Mouse (Mus musculus) heart, embryonic 14.5 days (tissue): ENCODE results near the gene Cxcl16. TPM values are rescaled to one million over a fixed set of nuclear protein-coding genes. Genes with fewer than 3 reads are reported as not detected.

ENCODE experiments used
- ATAC-seq: fragments of 200-750 bp; cut with Nextera tagmentation; 2 replicates; pipeline ENCODE4 v1.8.0; 2017; ENCODE audit warnings: low read depth, moderate TSS enrichment; ENCODE audit not compliant: insufficient number of reproducible peaks, insufficient read depth, low FRiP score
- H3K27ac ChIP-seq, 2 experiments: fragments of 200-500 bp in 1 of 2; fragments of 300-500 bp in 1 of 2; sonication (generic) in 1 of 2; replicated peaks in 1 of 2; 2 replicates each; pipeline ENCODE4 v1.5.1; 2012 to 2014; ENCODE audit warnings: low read depth in 2 of 2, low read length in 2 of 2, control low read depth in 1 of 2, mild to moderate bottlenecking in 1 of 2, mixed read lengths in 1 of 2; ENCODE audit not compliant: control insufficient read depth in 1 of 2, insufficient read depth in 1 of 2
- H3K27me3 ChIP-seq: fragments of 300-500 bp; sonication (generic); 2 replicates; pipeline ENCODE4 v1.6.1; 2014; ENCODE audit warnings: mild to moderate bottlenecking, low read length, control low read depth; ENCODE audit not compliant: control insufficient read depth, insufficient read depth
- H3K36me3 ChIP-seq: fragments of 300-500 bp; sonication (generic); 2 replicates; pipeline ENCODE4 v1.6.1; 2014; ENCODE audit warnings: mild to moderate bottlenecking, control low read depth, low read length, mixed read lengths; ENCODE audit not compliant: control insufficient read depth, insufficient read depth
- H3K4me1 ChIP-seq, 2 experiments: fragments of 200-500 bp in 1 of 2; fragments of 300-500 bp in 1 of 2; sonication (generic) in 1 of 2; 2 replicates each; pipeline ENCODE4 v1.6.1; 2012 to 2014; ENCODE audit warnings: low read length in 2 of 2, control low read depth in 1 of 2, mixed read lengths in 1 of 2; ENCODE audit not compliant: control insufficient read depth in 2 of 2, insufficient read depth in 2 of 2
- H3K4me2 ChIP-seq: fragments of 300-500 bp; sonication (generic); 2 replicates; pipeline ENCODE4 v1.6.1; 2014; ENCODE audit warnings: mild to moderate bottlenecking, low read length
- H3K4me3 ChIP-seq, 2 experiments: fragments of 200-500 bp in 1 of 2; fragments of 300-500 bp in 1 of 2; sonication (generic) in 1 of 2; 2 replicates each; pipeline ENCODE4 v1.5.1; 2012 to 2014; ENCODE audit warnings: low read length in 2 of 2, mild to moderate bottlenecking in 2 of 2, control low read depth in 1 of 2, low read depth in 1 of 2, moderate library complexity in 1 of 2; ENCODE audit not compliant: control insufficient read depth in 1 of 2, insufficient read depth in 1 of 2
- H3K9ac ChIP-seq: fragments of 300-500 bp; sonication (generic); 2 replicates; pipeline ENCODE4 v1.6.1; 2014; ENCODE audit warnings: mild to moderate bottlenecking, low read length
- H3K9me3 ChIP-seq: fragments of 300-500 bp; sonication (generic); 2 replicates; pipeline ENCODE4 v1.6.1; 2016; ENCODE audit warnings: low read length, control low read depth; ENCODE audit not compliant: control insufficient read depth
- WGBS: fragments of 180-500 bp; shearing (Covaris S2); extraction: QIAGEN DNeasy Blood & Tissue Kit; methylation state at CpG from one replicate; pipeline ENCODE4 v1.1.7; 2014; 5-methylcytosine and 5-hydroxymethylcytosine counted together
- polyA plus RNA-seq: library from polyadenylated mRNA; unstranded; fragments of >200 nt; fragmentation: Nextera tagmentation; extraction: Ambion mirVana; gene quantifications from 2 replicates; pipeline ENCODE4 v1.2.1, GENCODE M21; 2014

Cxcl16 gene
- polyA plus RNA-seq, 1 experiment from 2014 or later, result 9.4 TPM

GRCm38 (mm10) chr11:70451797-70452498 lies 7.8 kb downstream of the Cxcl16 start, which contains the start of gene Med11:
Med11 (plus strand) TSS chr11:70451919.
- Histone ChIP-seq H3K4me2 (peak within 1 kb of the TSS; percentile 83), H3K4me1 (peaks cover 3 to 11% of the 10 kb centered on the region in 2 experiments; a peak in 2 of 4 replicates), H3K4me3 (peak within 1 kb of the TSS; percentile 72 to 79), H3K9me3 (no peaks in the 10 kb centered on the region), H3K9ac (peak within 1 kb of the TSS; percentile 88), H3K27ac (peak within 1 kb of the TSS; percentile 96 to 97), H3K36me3 (peaks cover 20% of the 10 kb centered on the region), H3K27me3 (no peaks in the 10 kb centered on the region)
- WGBS, result under 1% methylated on average over 46 of the region's 46 CpGs
- ATAC-seq, result peak; percentile 99

GRCm38 (mm10) chr11:70450926-70451325 lies 8.9 kb downstream of the Cxcl16 start:
- no peak overlapping the region for H3K4me3 ChIP-seq
- H3K36me3 ChIP-seq, result peaks cover 20% of the 10 kb centered on the region
- H3K4me2 ChIP-seq, result no peak overlapping the region
- ATAC-seq, result no peak
- no peaks in the 10 kb centered on the region for H3K9me3 ChIP-seq
- no peak overlapping the region for H3K9ac ChIP-seq
- peaks cover 3 to 11% of the 10 kb centered on the region in 2 experiments; a peak in 2 of 4 replicates for H3K4me1 ChIP-seq
- H3K27ac ChIP-seq, result no peak overlapping the region
- WGBS, result 81% methylated on average over 2 of the region's 2 CpGs
- no peaks in the 10 kb centered on the region for H3K27me3 ChIP-seq

GRCm38 (mm10) chr11:70447373-70447772 lies 12.4 kb downstream of the Cxcl16 start:
- H3K9me3 ChIP-seq, result no peaks in the 10 kb centered on the region
- H3K4me1 ChIP-seq, result peaks cover 0 to under 1% of the 10 kb centered on the region in 2 experiments; a peak in 2 of 4 replicates
- 53% methylated on average over 1 of the region's 1 CpGs for WGBS
- H3K4me2 ChIP-seq, result no peak overlapping the region
- no peaks in the 10 kb centered on the region for H3K36me3 ChIP-seq
- H3K9ac ChIP-seq, result no peak overlapping the region
- ATAC-seq, result no peak
- no peak overlapping the region for H3K27ac ChIP-seq
- H3K4me3 ChIP-seq, result no peak overlapping the region
- no peaks in the 10 kb centered on the region for H3K27me3 ChIP-seq

DNA sequence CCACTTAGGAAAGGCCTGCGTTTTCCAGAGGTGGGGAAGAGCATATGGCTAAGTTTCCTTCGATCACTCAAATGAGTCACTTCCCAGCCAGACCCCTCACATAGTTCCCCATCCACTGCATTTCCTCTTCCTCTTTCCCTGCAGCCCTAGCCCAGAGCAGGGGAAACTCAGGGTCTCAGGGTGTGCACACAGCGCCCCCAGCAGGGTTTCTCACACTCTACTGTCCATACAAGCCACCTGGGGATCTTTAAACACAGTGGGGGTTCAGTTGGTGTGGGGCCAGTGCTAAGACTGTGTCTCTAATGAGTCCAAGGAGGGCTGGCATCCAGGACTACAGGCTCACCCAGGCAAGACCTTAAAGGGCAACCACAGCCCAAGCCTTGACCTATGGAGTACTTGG lies 13.0 kb downstream of the Cxcl16 start:
- no peaks in the 10 kb centered on the region for H3K27me3 ChIP-seq

DNA sequence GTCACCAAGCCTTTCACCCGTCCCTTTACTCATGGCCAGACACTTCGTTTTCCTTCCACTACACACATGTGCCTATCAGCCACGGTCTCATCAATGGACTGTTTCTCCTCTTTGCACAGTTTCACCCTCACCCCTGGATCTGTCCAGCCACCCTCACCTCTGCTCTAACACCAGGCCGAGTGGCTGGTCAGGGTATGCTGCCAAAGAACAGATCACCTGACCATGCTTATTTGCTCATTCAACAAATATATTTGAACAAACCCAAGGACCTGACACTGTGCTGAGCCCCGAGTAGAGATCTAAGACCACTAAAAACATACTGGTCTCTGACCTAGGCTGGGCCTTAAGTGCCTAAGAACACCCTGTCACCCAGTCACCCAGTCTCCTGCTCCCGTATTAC lies 15.1 kb downstream of the Cxcl16 start:
- Histone ChIP-seq H3K9me3 (no peaks in the 10 kb centered on the region), H3K4me2 (no peak overlapping the region), H3K4me1 (no peaks in the 10 kb centered on the region; a peak in 1 of 4 replicates), H3K27me3 (no peaks in the 10 kb centered on the region), H3K9ac (no peak overlapping the region), H3K36me3 (peaks cover 15% of the 10 kb centered on the region), H3K27ac (no peak overlapping the region), H3K4me3 (no peak overlapping the region)
- 67% methylated on average over 6 of the region's 6 CpGs for WGBS
- ATAC-seq, result no peak

More for the DNA sequence above, 13.0 kb downstream of the Cxcl16 start:
- Histone ChIP-seq H3K4me1 (no peaks in the 10 kb centered on the region; a peak in 1 of 4 replicates), H3K4me2 (no peak overlapping the region), H3K27ac (no peak overlapping the region), H3K9me3 (no peaks in the 10 kb centered on the region), H3K36me3 (no peaks in the 10 kb centered on the region), H3K9ac (no peak overlapping the region), H3K4me3 (no peak overlapping the region)
- WGBS, result 26% methylated on average over 3 of the region's 3 CpGs
- ATAC-seq, result no peak

DNA sequence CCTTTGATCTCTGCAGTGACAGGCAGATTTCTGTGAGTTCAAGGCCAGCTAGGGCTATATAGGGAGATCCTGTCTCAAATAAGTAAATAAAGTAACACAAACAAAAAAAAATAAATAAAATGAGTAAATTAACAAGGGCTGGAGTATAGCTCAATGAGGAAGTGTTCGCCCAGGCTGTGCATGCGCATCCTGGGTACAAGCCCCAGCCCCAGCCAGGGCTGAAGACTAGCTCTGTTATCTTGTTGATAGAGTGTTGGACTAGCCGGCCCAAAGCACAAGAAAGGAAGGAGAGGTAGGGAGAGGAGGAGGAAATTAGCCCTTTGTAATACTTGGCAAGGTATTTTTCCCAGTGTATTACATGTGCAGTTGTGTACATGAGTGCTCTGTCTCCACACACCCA lies 15.8 kb downstream of the Cxcl16 start:
- ATAC-seq, result no peak
- Histone ChIP-seq H3K4me2 (no peak overlapping the region), H3K27me3 (no peaks in the 10 kb centered on the region), H3K9ac (no peak overlapping the region), H3K9me3 (no peaks in the 10 kb centered on the region), H3K4me3 (no peak overlapping the region), H3K36me3 (peaks cover 22% of the 10 kb centered on the region), H3K27ac (no peak overlapping the region), H3K4me1 (no peaks in the 10 kb centered on the region; a peak in 1 of 4 replicates)
- 70% methylated on average over 3 of the region's 3 CpGs for WGBS

GRCm38 (mm10) chr11:70441882-70442281 lies 17.9 kb downstream of the Cxcl16 start:
- no peaks in the 10 kb centered on the region for H3K9me3 ChIP-seq
- no peak overlapping the region for H3K27ac ChIP-seq
- no peaks in the 10 kb centered on the region for H3K27me3 ChIP-seq
- H3K4me2 ChIP-seq, result no peak overlapping the region
- H3K4me1 ChIP-seq, result no peaks in the 10 kb centered on the region; a peak in 1 of 4 replicates
- H3K9ac ChIP-seq, result no peak overlapping the region
- ATAC-seq, result no peak
- 85% methylated on average over 7 of the region's 7 CpGs for WGBS
- H3K4me3 ChIP-seq, result no peak overlapping the region
- peaks cover 43% of the 10 kb centered on the region for H3K36me3 ChIP-seq

- WGBS, result 92% methylated on average over 4 of the region's 4 CpGs
- H3K4me1 ChIP-seq, result no peaks in the 10 kb centered on the region
- ATAC-seq, result no peak
- no peak overlapping the region for H3K4me3 ChIP-seq
- no peaks in the 10 kb centered on the region for H3K27me3 ChIP-seq
- no peak overlapping the region for H3K9ac ChIP-seq
- H3K27ac ChIP-seq, result no peak overlapping the region
- H3K4me2 ChIP-seq, result no peak overlapping the region
- H3K36me3 ChIP-seq, result peaks cover 53% of the 10 kb centered on the region
- no peaks in the 10 kb centered on the region for H3K9me3 ChIP-seq
These were observed 19.1 kb downstream of the Cxcl16 start for GRCm38 (mm10) chr11:70440637-70441036.
